8 mouse cellular contexts compared by ENCODE assay signal in genomic region chr2:154427853-154428360, GRCm38 (mm10). TPM values are rescaled to one million over a fixed set of nuclear protein-coding genes. Genes with fewer than 3 reads are reported as not detected.
DNase-seq lines count a peak whose midpoint lies in the region; ATAC-seq lines count a peak whose summit lies in the region.

No protein-coding gene starts in this region.

- H3K27ac ChIP-seq in heart, embryonic 16.5 days (ENCODE audit: low read length), result no peak overlapping the region
- peak overlapping the region; percentile 68 for H3K27ac ChIP-seq in embryonic facial prominence, embryonic 13.5 days
- H3K27ac ChIP-seq in kidney, embryonic 14.5 days (ENCODE audit: low read depth, low read length), result peak overlapping the region; percentile 49

- no peak overlapping the region for H3K4me3 ChIP-seq in heart, embryonic 16.5 days (ENCODE audit: low read length)
- H3K4me3 ChIP-seq in embryonic facial prominence, embryonic 13.5 days, result 0 out of 2 replicates have a peak overlapping the region, but pooled peaks have one; percentile 3
- peak overlapping the region; percentile 1; the same call in 1 of the 2 replicates for H3K4me3 ChIP-seq in kidney, embryonic 14.5 days (ENCODE audit: low read length)

- no peaks in the 10 kb centered on the region for H3K36me3 ChIP-seq in heart, embryonic 16.5 days (ENCODE audit: control insufficient read depth, insufficient read depth)
- no peaks in the 10 kb centered on the region for H3K36me3 ChIP-seq in embryonic facial prominence, embryonic 13.5 days
- no peaks in the 10 kb centered on the region for H3K36me3 ChIP-seq in kidney, embryonic 14.5 days (ENCODE audit: control insufficient read depth, insufficient read depth, low read length)

- WGBS in heart, embryonic 16.5 days, result 26% methylated on average over 17 of the region's 17 CpGs
- 10% methylated on average over 17 of the region's 17 CpGs for WGBS in embryonic facial prominence, embryonic 13.5 days
- 12% methylated on average over 17 of the region's 17 CpGs for WGBS in kidney, embryonic 14.5 days

- ATAC-seq in heart, embryonic 16.5 days (replicated peaks; ENCODE audit: extremely low read depth, insufficient read depth, low FRiP score), result 0 out of 2 replicates have a peak, but pooled peaks have one; percentile 20
- peak; percentile 57 for ATAC-seq in embryonic facial prominence, embryonic 13.5 days (ENCODE audit: insufficient number of reproducible peaks, insufficient read depth, low FRiP score, low TSS enrichment, low read depth)
- ATAC-seq in kidney, embryonic 14.5 days (ENCODE audit: low FRiP score, low TSS enrichment), result peak; percentile 58

- peak overlapping the region; percentile 25 for H3K4me2 ChIP-seq in heart, embryonic 16.5 days (ENCODE audit: low read depth, low read length)
- H3K4me2 ChIP-seq in embryonic facial prominence, embryonic 13.5 days, result peak overlapping the region; percentile 43
- H3K4me2 ChIP-seq in kidney, embryonic 14.5 days (replicated peaks; ENCODE audit: low read depth, low read length), result peak overlapping the region; percentile 15

- no peak for DNase-seq in heart, adult 9 months (ENCODE audit: low spot score in 2 of 2)
- peak; percentile 80 for DNase-seq in lung, postnatal 14 days
- no peak for DNase-seq in spleen, postnatal 14 days (ENCODE audit: low spot score in 2 of 2)
- no peak for DNase-seq in thymus, postnatal 14 days
- DNase-seq in natural killer cell, adult 2 months (ENCODE audit: low spot score in 2 of 2), result no peak

- H3K9ac ChIP-seq in heart, embryonic 16.5 days (ENCODE audit: low read length), result peak overlapping the region; percentile 33; the same call in 1 of the 2 replicates
- 0 out of 2 replicates have a peak overlapping the region, but pooled peaks have one; percentile 21 for H3K9ac ChIP-seq in embryonic facial prominence, embryonic 13.5 days
- 0 out of 2 replicates have a peak overlapping the region, but pooled peaks have one; percentile 12 for H3K9ac ChIP-seq in kidney, embryonic 14.5 days (ENCODE audit: low read depth, low read length)

- peaks cover 6% of the 10 kb centered on the region; the same call in 1 of the 2 replicates for H3K9me3 ChIP-seq in heart, embryonic 16.5 days (replicated peaks; ENCODE audit: control insufficient read depth, low read length)
- H3K9me3 ChIP-seq in embryonic facial prominence, embryonic 13.5 days, result no peaks in the 10 kb centered on the region
- peaks cover 5% of the 10 kb centered on the region; the same call in 1 of the 2 replicates for H3K9me3 ChIP-seq in kidney, embryonic 14.5 days (ENCODE audit: control insufficient read depth, low read length)

- peaks cover 11% of the 10 kb centered on the region for H3K4me1 ChIP-seq in heart, embryonic 16.5 days (ENCODE audit: control insufficient read depth, insufficient read depth, low read length)
- H3K4me1 ChIP-seq in embryonic facial prominence, embryonic 13.5 days, result peaks cover 16% of the 10 kb centered on the region
- peaks cover 4% of the 10 kb centered on the region; the same call in 1 of the 2 replicates for H3K4me1 ChIP-seq in kidney, embryonic 14.5 days (ENCODE audit: control insufficient read depth, insufficient read depth, low read length)

- H3K27me3 ChIP-seq in heart, embryonic 16.5 days (ENCODE audit: control insufficient read depth, insufficient read depth, low read length), result no peaks in the 10 kb centered on the region
- H3K27me3 ChIP-seq in embryonic facial prominence, embryonic 13.5 days, result peaks cover 15% of the 10 kb centered on the region
- no peaks in the 10 kb centered on the region for H3K27me3 ChIP-seq in kidney, embryonic 14.5 days (ENCODE audit: control insufficient read depth, insufficient read depth, low read length)

RNA-seq across cellular contexts. Expression of gene Cbfa2t2, which starts 8.4 kb away (rescaled TPM):
- polyA plus RNA-seq in heart, embryonic 16.5 days (2015; fragmentation: Nextera tagmentation; extraction: Ambion mirVana), result 28.5 and 29.7 TPM in 2 replicates
- 54.0 and 54.1 TPM in 2 replicates for polyA plus RNA-seq in embryonic facial prominence, embryonic 13.5 days (2015; fragmentation: Nextera tagmentation; extraction: Ambion mirVana)
- 26.6 and 44.4 TPM in 2 replicates for polyA plus RNA-seq in kidney, embryonic 14.5 days (2014; fragmentation: Nextera tagmentation; extraction: Ambion mirVana)

RNA-seq across cellular contexts. Expression of gene Snta1, which starts 20.0 kb away (rescaled TPM):
- 57.8 and 61.8 TPM in 2 replicates for polyA plus RNA-seq in heart, embryonic 16.5 days (2015; fragmentation: Nextera tagmentation; extraction: Ambion mirVana)
- polyA plus RNA-seq in embryonic facial prominence, embryonic 13.5 days (2015; fragmentation: Nextera tagmentation; extraction: Ambion mirVana), result 8.8 and 8.9 TPM in 2 replicates
- polyA plus RNA-seq in kidney, embryonic 14.5 days (2014; fragmentation: Nextera tagmentation; extraction: Ambion mirVana), result 4.5 and 5.7 TPM in 2 replicates

RNA-seq across cellular contexts. Expression of gene Cdk5rap1, which starts 55.1 kb away (rescaled TPM):
- polyA plus RNA-seq in heart, embryonic 16.5 days (2015; fragmentation: Nextera tagmentation; extraction: Ambion mirVana), result 15.4 and 20.0 TPM in 2 replicates
- polyA plus RNA-seq in embryonic facial prominence, embryonic 13.5 days (2015; fragmentation: Nextera tagmentation; extraction: Ambion mirVana), result 18.5 and 22.4 TPM in 2 replicates
- polyA plus RNA-seq in kidney, embryonic 14.5 days (2014; fragmentation: Nextera tagmentation; extraction: Ambion mirVana), result 10.6 and 18.5 TPM in 2 replicates
